Mouse (Mus musculus) heart, embryonic 14.5 days (tissue): ENCODE measurements around the gene Rhox2e. TPM values are rescaled to one million over a fixed set of nuclear protein-coding genes. Genes with fewer than 3 reads are reported as not detected.

ENCODE experiments used
- polyA plus RNA-seq: library from polyadenylated mRNA; unstranded; fragments of >200 nt; fragmentation: Nextera tagmentation; extraction: Ambion mirVana; gene quantifications from 2 replicates; pipeline ENCODE4 v1.2.1, GENCODE M21; 2014

The Rhox2e gene
- polyA plus RNA-seq, 1 experiment from 2014 or later, result not detected

Other genes with a start within 250 kb of the Rhox2e start
- not detected in 2 replicates for gene Rhox3a2, start 150.4 kb upstream of the Rhox2e start, polyA plus RNA-seq
- not detected in 2 replicates for gene Rhox4a2, start 139.6 kb upstream of the Rhox2e start, polyA plus RNA-seq
- not detected in 2 replicates for gene Rhox2b, start 118.4 kb upstream of the Rhox2e start, polyA plus RNA-seq
- not detected in 2 replicates for gene Rhox4b, start 98.0 kb upstream of the Rhox2e start, polyA plus RNA-seq
- not detected in 2 replicates for gene Rhox2c, start 76.8 kb upstream of the Rhox2e start, polyA plus RNA-seq
- not detected in 2 replicates for gene Rhox3c, start 71.9 kb upstream of the Rhox2e start, polyA plus RNA-seq
- gene Rhox4c, start 50.1 kb upstream of the Rhox2e start, polyA plus RNA-seq, result not detected in 2 replicates
- gene Rhox2d, start 37.0 kb upstream of the Rhox2e start, polyA plus RNA-seq, result not detected in 2 replicates
- not detected in 2 replicates for gene Rhox4d, start 16.1 kb upstream of the Rhox2e start, polyA plus RNA-seq
- not detected in 2 replicates for gene Rhox3e, start 11.6 kb downstream of the Rhox2e start, polyA plus RNA-seq
- not detected in 2 replicates for gene Rhox4e, start 27.0 kb downstream of the Rhox2e start, polyA plus RNA-seq
- not detected in 2 replicates for gene Rhox2f, start 41.0 kb downstream of the Rhox2e start, polyA plus RNA-seq
- gene Rhox3f, start 50.5 kb downstream of the Rhox2e start, polyA plus RNA-seq, result not detected in 2 replicates
- not detected in 2 replicates for gene Rhox4f, start 77.3 kb downstream of the Rhox2e start, polyA plus RNA-seq
- gene Rhox3g, start 98.2 kb downstream of the Rhox2e start, polyA plus RNA-seq, result not detected in 2 replicates
- not detected in 2 replicates for gene Rhox2g, start 113.0 kb downstream of the Rhox2e start, polyA plus RNA-seq
- not detected in 2 replicates for gene Rhox4g, start 120.9 kb downstream of the Rhox2e start, polyA plus RNA-seq
- gene Rhox3h, start 138.3 kb downstream of the Rhox2e start, polyA plus RNA-seq, result not detected in 2 replicates
- not detected in 2 replicates for gene Rhox2h, start 142.8 kb downstream of the Rhox2e start, polyA plus RNA-seq